Mouse (Mus musculus) megakaryocyte, adult 5-6 weeks (primary cell): ENCODE measurements around the gene Pax2. TPM values are rescaled to one million over a fixed set of nuclear protein-coding genes. Genes with fewer than 3 reads are reported as not detected.

ENCODE experiments used
- ATAC-seq: 2 replicates; pipeline ENCODE4 v1.8.0; 2016; ENCODE audit warnings: mild to moderate bottlenecking, inconsistent platforms; ENCODE audit not compliant: poor library complexity, severe bottlenecking
- total RNA-seq, 2 experiments: library from RNA; stranded (forward) in 1 of 2; stranded (reverse) in 1 of 2; fragments of 153-499, 151-499 nt in 1 of 2; fragments of 221-1000, 200-1000 nt in 1 of 2; gene quantifications; 2 replicates each; pipeline versions ENCODE4 v1.2.3 to v1.2.4; 2015 to 2017

Gene Pax2
- total RNA-seq, 2 experiments from 2014 or later: not detected

- ATAC-seq: no peak
These were observed 7.6 kb upstream of the Pax2 start for GRCm38 (mm10) chr19:44748271-44748670.

GRCm38 (mm10) chr19:44749061-44749990, 6.5 kb upstream of the Pax2 start:
- no peak for ATAC-seq

GRCm38 (mm10) chr19:44750051-44751041, 5.5 kb upstream of the Pax2 start:
- peak; percentile 77 for ATAC-seq

GRCm38 (mm10) chr19:44751042-44751441, 4.8 kb upstream of the Pax2 start:
- no peak for ATAC-seq

GRCm38 (mm10) chr19:44751551-44751950, 4.3 kb upstream of the Pax2 start:
- no peak for ATAC-seq

- no peak for ATAC-seq
These were observed 3.5 kb upstream of the Pax2 start for GRCm38 (mm10) chr19:44752056-44752940.

GRCm38 (mm10) chr19:44753361-44753760, 2.5 kb upstream of the Pax2 start:
- ATAC-seq: no peak

GRCm38 (mm10) chr19:44754461-44755377, 1.1 kb upstream of the Pax2 start:
- no peak for ATAC-seq

- no peak for ATAC-seq
These were observed 510 bp upstream of the Pax2 start for GRCm38 (mm10) chr19:44755378-44755692.

- no peak for ATAC-seq
These were observed 781 bp downstream of the Pax2 start for GRCm38 (mm10) chr19:44756421-44757230.

- no peak for ATAC-seq
These were observed 1.5 kb downstream of the Pax2 start for GRCm38 (mm10) chr19:44757231-44757871.

- no peak for ATAC-seq
These were observed 3.0 kb downstream of the Pax2 start for GRCm38 (mm10) chr19:44758846-44759245.

- ATAC-seq: no peak
These were observed 3.8 kb downstream of the Pax2 start for GRCm38 (mm10) chr19:44759531-44760118.

- ATAC-seq: no peak
These were observed 4.7 kb downstream of the Pax2 start for GRCm38 (mm10) chr19:44760259-44761131.

- ATAC-seq: no peak
These were observed 6.3 kb downstream of the Pax2 start for GRCm38 (mm10) chr19:44762121-44762621.

GRCm38 (mm10) chr19:44770268-44771050, 14.6 kb downstream of the Pax2 start:
- peak; percentile 82 for ATAC-seq
